ENCODE assay signal across 23 mouse cellular contexts in the genomic region with DNA sequence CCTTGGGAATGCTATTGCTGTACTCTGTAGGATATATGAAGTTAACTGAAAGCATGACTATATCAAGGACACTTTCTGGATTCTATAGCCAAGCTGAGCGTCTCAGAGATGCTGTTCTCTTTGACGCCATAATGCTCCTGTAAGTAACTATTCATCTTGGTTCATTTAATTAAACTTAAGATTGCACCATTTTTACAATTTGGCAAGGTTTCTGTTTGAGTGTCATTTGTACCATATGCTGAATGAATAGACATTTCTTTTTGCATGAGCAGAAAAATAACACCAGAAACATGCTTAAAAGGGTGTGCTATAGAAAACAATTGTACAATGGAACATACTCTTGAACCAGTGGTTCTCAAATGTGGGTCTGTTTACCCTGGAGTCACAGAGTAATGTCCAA. TPM values are rescaled to one million over a fixed set of nuclear protein-coding genes. Genes with fewer than 3 reads are reported as not detected.
"Had no signal": no experiment of that assay in that cellular context is flagged by ENCODE, and none has a peak within 500 bp of the region (broad histone marks: within the 10 kb centered on the region; RNA-seq: fewer than 3 reads in every experiment).

No protein-coding gene starts in this region.

- H3K9ac ChIP-seq: kidney, embryonic 15.5 days; liver, embryonic 14.5 days; liver, postnatal 0 days; lung, embryonic 14.5 days; midbrain, embryonic 12.5 days; midbrain, embryonic 15.5 days; neural tube, embryonic 13.5 days had no signal

- ATAC-seq: liver, postnatal 0 days; lung, postnatal 0 days; midbrain, embryonic 15.5 days had no signal

- H3K4me2 ChIP-seq: kidney, embryonic 15.5 days; lung, embryonic 14.5 days; midbrain, embryonic 12.5 days; midbrain, embryonic 15.5 days; neural tube, embryonic 13.5 days had no signal

- H3K27me3 ChIP-seq: kidney, embryonic 15.5 days; midbrain, embryonic 12.5 days; midbrain, embryonic 15.5 days; neural tube, embryonic 13.5 days had no signal

- H3K36me3 ChIP-seq: kidney, embryonic 15.5 days; midbrain, embryonic 12.5 days; midbrain, embryonic 15.5 days; neural tube, embryonic 13.5 days had no signal

- DNase-seq: kidney, postnatal 10 days; kidney, postnatal 36 days; layer of hippocampus, postnatal 36 days; liver, postnatal 0 days; lung, embryonic 14.5 days; retina, postnatal 1 day; thymus, adult 2 months; thymus, postnatal 14 days; thymus, postnatal 4 days had no signal

- H3K27ac ChIP-seq: kidney, embryonic 15.5 days; left cerebral cortex, adult 2 months; liver, embryonic 14.5 days; macrophage; midbrain, embryonic 12.5 days; midbrain, embryonic 15.5 days; neural tube, embryonic 13.5 days had no signal

- H3K4me3 ChIP-seq: kidney, embryonic 15.5 days; left cerebral cortex, adult 2 months; midbrain, embryonic 12.5 days; midbrain, embryonic 15.5 days; myocyte; neural tube, embryonic 13.5 days had no signal

- H3K4me1 ChIP-seq: kidney, embryonic 15.5 days; midbrain, embryonic 12.5 days; midbrain, embryonic 15.5 days; neural tube, embryonic 13.5 days had no signal

- H3K9me3 ChIP-seq: kidney, embryonic 15.5 days; midbrain, embryonic 12.5 days; midbrain, embryonic 15.5 days; neural tube, embryonic 13.5 days had no signal

RNA-seq across cellular contexts. Expression of a gene that starts 38.4 kb away (rescaled TPM):
- polyA plus RNA-seq: kidney, embryonic 15.5 days; limb, embryonic 11.5 days; liver, adult 2 months; liver, embryonic 14.5 days; liver, postnatal 0 days; lung, embryonic 14.5 days; lung, postnatal 0 days; macrophage; midbrain, embryonic 12.5 days; midbrain, embryonic 15.5 days; myocyte; neural tube, embryonic 13.5 days; small intestine, adult 2 months; spleen, adult 2 months; stomach, embryonic 16.5 days; thymus, adult 2 months had no signal
